Mouse (Mus musculus): ENCODE measurements around the gene Xpo5.

Gene Xpo5

DNA sequence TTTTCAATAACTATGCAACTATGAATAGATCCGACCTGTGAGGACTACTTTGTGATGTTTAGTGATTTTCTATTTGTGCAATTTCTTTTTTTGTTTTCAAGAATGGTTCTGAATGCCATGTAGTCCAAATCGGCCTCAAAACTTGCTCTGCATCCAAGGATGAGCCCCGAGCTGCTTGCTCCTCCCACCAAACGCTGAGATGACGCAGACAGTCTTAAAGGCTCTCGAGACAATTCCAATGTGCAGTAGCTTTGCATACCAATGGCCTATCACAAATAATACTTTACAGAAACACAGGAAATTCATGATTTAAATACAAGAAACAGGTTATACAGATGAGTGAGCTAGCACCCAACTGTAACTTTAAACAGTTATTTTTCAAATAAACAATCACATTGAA is 1.4 kb upstream of the Xpo5 start:
- no peak for DNase-seq (ENCODE audit: low read depth, low spot score)

DNA sequence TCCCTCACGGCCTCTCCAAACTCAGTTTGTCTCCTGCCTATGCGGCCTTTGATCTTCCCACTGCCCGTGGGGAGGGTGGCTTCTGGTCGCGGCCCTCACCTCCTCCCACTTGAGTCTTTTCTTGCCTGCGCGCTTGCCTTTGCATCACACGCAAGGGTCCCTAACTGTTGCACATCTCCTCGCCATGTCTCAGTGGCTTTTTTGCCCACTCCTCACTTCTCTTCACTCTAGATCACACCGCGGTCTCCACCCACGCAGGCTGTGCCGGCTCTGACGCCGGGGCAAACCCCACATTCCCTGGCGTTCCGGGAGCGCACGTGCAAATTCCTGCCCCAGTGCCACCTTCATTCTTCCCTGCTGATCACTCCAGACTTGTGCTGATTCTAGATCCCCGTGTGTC is 496 bp downstream of the Xpo5 start:
- DNase-seq (ENCODE audit: low read depth, low spot score), result no peak

- DNase-seq (ENCODE audit: low read depth, low spot score), result no peak
Measured at GRCm38 (mm10) chr17:46206676-46207075, 4.1 kb downstream of the Xpo5 start.

- DNase-seq (ENCODE audit: low read depth, low spot score), result no peak
Measured at GRCm38 (mm10) chr17:46210550-46210949, 8.0 kb downstream of the Xpo5 start.

- no peak for DNase-seq (ENCODE audit: low read depth, low spot score)
Measured at GRCm38 (mm10) chr17:46221601-46222000, 19.0 kb downstream of the Xpo5 start.

- DNase-seq (ENCODE audit: low read depth, low spot score), result no peak
Measured at GRCm38 (mm10) chr17:46227576-46227975, 25.0 kb downstream of the Xpo5 start.

DNA sequence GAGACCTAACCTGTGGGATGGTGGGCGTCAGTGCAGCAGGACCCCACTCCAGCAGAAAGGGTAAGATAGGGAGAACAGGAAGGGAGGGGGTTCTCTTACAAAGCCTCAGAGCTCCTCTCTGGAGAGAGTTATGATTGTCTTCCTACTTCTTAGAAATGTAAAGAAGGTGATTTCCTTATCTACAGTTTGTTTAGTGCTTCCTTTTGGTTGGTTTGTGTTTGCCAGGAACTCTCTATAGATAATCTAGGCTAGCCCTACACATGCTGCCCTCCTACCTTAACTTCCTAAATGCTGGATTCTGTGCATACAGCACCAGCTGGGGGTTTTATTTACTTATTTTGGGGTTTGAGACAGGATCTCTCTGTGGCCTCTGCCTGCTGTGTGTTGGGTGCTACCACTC is 33.5 kb downstream of the Xpo5 start:
- DNase-seq (ENCODE audit: low read depth, low spot score), result no peak

DNA sequence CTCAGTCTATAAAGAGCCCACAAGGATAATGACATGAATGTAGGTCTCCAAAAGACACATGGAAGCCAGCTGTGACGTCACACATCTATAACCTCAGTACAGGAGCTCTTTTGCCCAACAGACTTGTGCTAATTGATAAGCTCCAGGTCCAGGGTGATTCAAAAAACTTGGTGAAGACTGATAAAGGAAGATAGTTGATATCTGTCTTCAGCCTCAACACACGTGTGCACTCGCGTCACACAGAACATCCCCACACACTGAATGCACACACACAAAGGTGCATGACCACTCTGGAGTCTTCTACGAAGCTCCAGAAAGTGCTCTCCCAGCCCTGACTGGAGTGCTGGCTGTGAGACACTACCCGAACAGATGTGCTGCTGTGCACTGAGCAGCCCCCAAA is 34.5 kb downstream of the Xpo5 start:
- no peak for DNase-seq (ENCODE audit: low read depth, low spot score)

- no peak for DNase-seq (ENCODE audit: low read depth, low spot score)
Measured at GRCm38 (mm10) chr17:46237480-46237879, 34.9 kb downstream of the Xpo5 start.

GRCm38 (mm10) chr17:46239516-46240114 is 37.0 kb downstream of the Xpo5 start:
- DNase-seq (ENCODE audit: low read depth, low spot score), result no peak

DNA sequence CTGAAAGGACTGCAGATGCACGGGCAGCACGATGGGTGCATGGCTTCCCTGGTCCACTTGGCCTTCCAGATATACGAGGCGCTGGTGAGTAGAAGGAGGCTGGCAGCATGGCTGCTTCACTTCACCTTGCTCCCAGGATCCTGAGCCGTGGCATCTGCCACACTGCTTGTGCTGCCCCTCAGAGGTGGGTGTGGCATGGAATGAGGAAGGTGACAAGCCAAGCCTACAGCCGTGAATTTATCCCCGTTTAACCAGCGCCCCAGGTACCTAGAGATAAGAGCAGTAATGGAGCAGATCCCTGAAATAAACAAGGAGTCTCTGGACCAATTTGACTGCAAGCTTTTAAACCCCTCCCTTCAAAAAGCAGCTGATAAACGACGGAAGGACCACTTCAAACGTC is 38.9 kb downstream of the Xpo5 start:
- DNase-seq (ENCODE audit: low read depth, low spot score), result no peak

DNA sequence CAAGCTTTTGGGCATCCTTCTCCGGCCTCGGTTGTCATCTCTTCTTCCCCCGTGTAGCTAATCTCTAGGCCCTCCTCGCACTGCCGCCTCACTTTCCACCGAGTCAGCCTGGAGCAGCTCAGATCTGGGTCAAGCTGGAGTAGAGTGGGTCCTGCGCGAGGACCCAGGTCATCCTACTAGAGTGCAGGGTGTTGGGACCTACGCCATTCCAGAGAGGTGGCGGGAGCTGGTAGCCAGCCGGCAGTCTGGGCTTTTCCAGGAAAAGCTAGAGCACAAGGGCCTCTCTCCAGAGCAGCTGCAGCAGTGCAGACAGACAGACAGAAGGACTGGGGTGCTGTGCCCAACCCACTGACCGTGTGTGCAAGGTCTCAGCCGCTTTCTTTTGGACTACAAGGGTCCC is 39.7 kb downstream of the Xpo5 start:
- DNase-seq (ENCODE audit: low read depth, low spot score), result no peak

DNA sequence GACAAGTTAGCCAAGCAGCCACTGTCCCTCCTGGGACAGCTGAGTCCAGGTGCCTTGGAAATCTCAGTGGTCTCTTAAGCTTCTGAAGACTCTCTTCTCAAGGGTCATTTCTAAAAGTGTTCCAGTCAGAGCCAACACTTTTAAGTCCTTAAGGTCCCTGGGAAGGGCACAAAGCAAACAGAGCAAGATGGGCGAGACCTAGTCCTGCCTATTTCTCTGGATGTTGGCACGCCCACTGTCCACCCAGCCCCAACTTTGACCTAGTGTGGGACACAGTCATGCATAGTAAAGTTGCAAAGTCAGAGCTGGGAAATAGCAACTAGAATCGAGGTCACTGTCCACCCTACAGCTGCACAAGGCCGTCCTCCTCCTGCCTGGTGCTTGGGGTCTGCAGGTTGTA is 40.4 kb downstream of the Xpo5 start:
- no peak for DNase-seq (ENCODE audit: low read depth, low spot score)

GRCm38 (mm10) chr17:46243624-46244023 is 41.0 kb downstream of the Xpo5 start:
- no peak for DNase-seq (ENCODE audit: low read depth, low spot score)

DNA sequence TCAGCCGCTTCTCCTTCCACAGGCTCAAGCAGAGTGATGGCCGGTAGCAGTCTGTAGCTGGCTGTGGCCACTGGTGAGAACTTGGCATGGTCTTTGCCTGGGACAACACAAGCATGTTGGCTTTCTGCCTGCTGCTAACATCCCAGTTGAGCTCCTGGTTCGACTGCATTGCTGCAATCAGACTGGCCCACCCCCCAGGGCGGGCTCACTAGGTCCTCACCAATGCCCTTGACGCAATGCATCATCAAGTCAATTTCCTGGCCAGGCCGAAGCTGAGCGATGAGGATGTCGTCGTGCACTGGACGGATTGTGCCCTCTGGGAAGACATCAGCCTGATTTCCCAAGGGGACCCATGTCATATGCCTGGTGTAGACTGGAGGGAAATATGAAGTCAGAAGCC is 42.0 kb downstream of the Xpo5 start:
- DNase-seq (ENCODE audit: low read depth, low spot score), result no peak

DNA sequence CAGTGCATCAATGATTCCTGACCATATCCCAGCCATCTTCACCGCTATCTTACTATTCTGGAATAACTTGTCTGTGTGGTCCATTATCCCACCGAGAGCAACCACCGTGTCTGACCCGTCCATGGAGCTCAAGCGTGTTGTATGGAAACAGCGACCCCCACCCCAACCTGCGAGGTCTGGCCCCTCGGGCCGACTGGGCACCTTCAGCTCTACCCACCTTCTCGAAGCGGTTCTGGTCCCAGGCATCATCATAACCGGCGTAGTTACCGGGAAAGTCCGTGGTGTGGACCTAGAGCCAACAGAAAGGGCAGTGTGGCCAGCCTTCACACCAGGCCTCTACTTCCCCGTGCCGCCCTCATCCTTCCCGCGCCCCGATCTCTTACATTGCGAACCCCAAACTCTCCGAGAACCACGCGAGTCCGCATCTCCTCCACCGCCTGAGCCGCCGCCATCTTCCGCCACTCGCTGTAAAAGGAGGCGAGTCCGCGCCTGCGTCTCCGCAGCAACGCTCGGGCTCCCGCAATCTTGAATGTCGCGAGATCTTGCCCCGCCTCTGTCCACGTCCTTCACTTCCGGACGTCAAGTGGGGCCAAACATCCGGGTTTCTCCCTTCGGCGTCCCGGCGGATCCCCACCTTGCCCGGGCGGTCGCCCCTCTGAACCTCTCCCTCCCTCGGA is 45.1 kb downstream of the Xpo5 start, which contains the start of the genes Polr1c and Yipf3:
Polr1c (minus strand) TSS at position 543 of the 677 bp plus-strand sequence.
Yipf3 (plus strand) TSS at position 569 of the 677 bp plus-strand sequence.
- peak; percentile 95 for DNase-seq (ENCODE audit: low read depth, low spot score)

DNA sequence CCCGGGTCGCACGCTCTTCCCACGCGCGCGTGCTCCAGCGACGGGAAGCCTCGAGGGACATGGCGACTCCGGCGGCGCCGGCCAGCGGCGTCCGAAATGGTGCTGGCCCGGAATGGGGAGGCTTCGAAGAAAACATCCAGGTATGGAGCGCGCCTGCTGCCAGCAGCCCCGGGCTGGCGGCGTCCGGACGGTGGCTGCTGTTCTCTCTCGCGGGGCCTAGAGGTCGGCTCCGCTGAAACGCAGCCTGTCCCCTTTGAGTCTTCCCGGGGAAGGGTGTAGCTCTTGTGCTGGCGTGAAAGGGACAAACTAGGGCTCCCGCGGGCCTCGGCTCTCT is 45.6 kb downstream of the Xpo5 start:
- no peak for DNase-seq (ENCODE audit: low read depth, low spot score)

- DNase-seq (ENCODE audit: low read depth, low spot score), result no peak
Measured at GRCm38 (mm10) chr17:46251174-46251573, 48.6 kb downstream of the Xpo5 start.

- DNase-seq (ENCODE audit: low read depth, low spot score), result peak; percentile 49
Measured at GRCm38 (mm10) chr17:46252571-46253451, 50.2 kb downstream of the Xpo5 start.

DNA sequence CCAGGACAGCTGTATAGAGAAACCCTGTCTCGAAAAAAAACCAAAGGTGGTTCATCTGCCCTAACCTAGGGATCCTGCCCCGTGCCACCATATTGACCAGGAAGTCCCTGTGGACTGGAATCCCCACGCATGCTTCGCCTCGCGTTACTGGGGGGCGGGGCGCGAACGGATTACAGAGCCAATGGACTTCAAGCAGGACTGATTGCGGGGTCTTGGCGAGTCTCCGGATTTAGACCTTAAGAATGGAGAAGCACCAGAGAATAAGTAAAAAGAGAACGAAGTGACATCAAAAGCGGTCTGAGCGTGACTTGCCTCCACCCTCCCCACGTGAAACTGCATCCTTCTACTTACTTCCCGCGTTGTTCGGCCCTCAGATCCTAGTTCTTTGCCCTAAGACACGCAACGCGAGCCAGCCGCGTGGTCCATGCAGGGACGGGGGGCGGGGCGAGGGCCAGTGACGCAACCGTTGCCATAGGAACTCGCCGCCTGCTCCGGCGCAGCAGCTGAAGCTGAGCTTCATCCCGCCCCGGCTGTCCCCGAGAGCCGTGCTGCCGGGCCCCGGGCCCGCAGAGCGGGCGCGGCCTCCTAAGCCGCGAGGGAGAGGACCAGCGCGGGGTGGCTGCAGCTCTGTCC is 51.0 kb downstream of the Xpo5 start, which contains the start of gene Lrrc73:
Lrrc73 (plus strand) TSS at position 80 of the 633 bp plus-strand sequence.
- peak; percentile 84 for DNase-seq (ENCODE audit: low read depth, low spot score)

- no peak for DNase-seq (ENCODE audit: low read depth, low spot score)
Measured at GRCm38 (mm10) chr17:46254106-46254505, 51.5 kb downstream of the Xpo5 start.

DNA sequence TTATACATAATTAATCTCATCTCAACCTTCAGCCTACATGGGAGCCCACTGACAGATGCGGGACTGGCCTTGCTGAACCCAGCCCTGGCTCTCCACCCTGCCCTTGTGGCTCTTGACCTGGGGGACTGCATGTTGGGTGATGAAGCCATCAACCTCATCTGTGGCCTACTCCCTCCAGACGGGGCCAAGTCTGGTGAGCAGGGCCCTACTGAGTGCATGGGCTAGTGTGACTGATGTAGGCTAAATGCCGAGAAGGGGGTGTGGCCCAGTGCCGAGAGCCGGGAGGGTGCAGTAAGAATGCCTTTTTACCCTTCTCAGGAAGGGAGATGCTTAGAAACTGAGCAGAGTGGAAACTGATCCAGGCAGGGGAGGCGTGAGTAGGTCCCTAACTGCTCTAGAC is 52.6 kb downstream of the Xpo5 start:
- DNase-seq (ENCODE audit: low read depth, low spot score), result no peak

All from forelimb bud, embryonic 11.5 days (tissue).